Mouse (Mus musculus) ovary, adult 2 months (tissue): ENCODE data around the gene Sowahb. TPM values are rescaled to one million over a fixed set of nuclear protein-coding genes. Genes with fewer than 3 reads are reported as not detected.

ENCODE experiments used
- polyA plus RNA-seq: library from polyadenylated mRNA; depleted of rRNA; stranded (reverse); fragments of >200 nt; gene quantifications from 2 replicates; pipeline ENCODE4 v1.2.3, GENCODE M21; 2012; rRNA removed

Sowahb gene
- polyA plus RNA-seq, result 0.43 and 0.67 TPM in 2 replicates

GRCm38 (mm10) chr5:93044584-93045370 lies at the start of gene Sowahb:
Gene Sowahb, minus strand, starts transcription at chr5:93045022.

GRCm38 (mm10) chr5:93092857-93093622 lies 48.2 kb upstream of the Sowahb start, which contains the start of gene Sept11:
Gene Sept11, plus strand, starts transcription at chr5:93093437.

Other genes with a start within 250 kb of the Sowahb start
- 40.9 and 59.1 TPM in 2 replicates for gene Sept11, start 48.4 kb upstream of the Sowahb start, polyA plus RNA-seq
- 137 and 245 TPM in 2 replicates for gene Ccni, start 161.5 kb upstream of the Sowahb start, polyA plus RNA-seq
- gene 2010109A12Rik, start 161.5 kb upstream of the Sowahb start, polyA plus RNA-seq, result not detected in 2 replicates
- gene Ccng2, start 222.2 kb upstream of the Sowahb start, polyA plus RNA-seq, result 17.8 and 76.5 TPM in 2 replicates